Mouse (Mus musculus) liver, embryonic 14 days (tissue): ENCODE results near the gene Gm13276. TPM values are rescaled to one million over a fixed set of nuclear protein-coding genes. Genes with fewer than 3 reads are reported as not detected.

Experiments
- polyA plus RNA-seq: library from polyadenylated mRNA; depleted of rRNA; stranded (reverse); fragments of >200 nt; gene quantifications from 2 replicates; pipeline ENCODE4 v1.2.3, GENCODE M21; 2012; rRNA removed

Gm13276 gene
- polyA plus RNA-seq, 1 experiment, result not detected

Other genes with a start within 250 kb of the Gm13276 start
- gene Ifna15, start 227.5 kb upstream of the Gm13276 start, polyA plus RNA-seq, result not detected in 2 replicates
- gene Ifna14, start 213.9 kb upstream of the Gm13276 start, polyA plus RNA-seq, result not detected in 2 replicates
- not detected in 2 replicates for gene Ifna9, start 193.3 kb upstream of the Gm13276 start, polyA plus RNA-seq
- not detected in 2 replicates for gene Ifna12, start 182.3 kb upstream of the Gm13276 start, polyA plus RNA-seq
- not detected in 2 replicates for gene C87499, start 151.3 kb upstream of the Gm13276 start, polyA plus RNA-seq
- gene Ifna13, start 141.2 kb upstream of the Gm13276 start, polyA plus RNA-seq, result not detected in 2 replicates
- not detected in 2 replicates for gene Ifna16, start 108.8 kb upstream of the Gm13276 start, polyA plus RNA-seq
- not detected in 2 replicates for gene Ifna2, start 101.8 kb upstream of the Gm13276 start, polyA plus RNA-seq
- gene Ifnab, start 94.3 kb upstream of the Gm13276 start, polyA plus RNA-seq, result 0.06 TPM in 1 of 2 replicates, not detected in the other
- gene Gm26566, start 63.9 kb upstream of the Gm13276 start, polyA plus RNA-seq, result 0.06 and 0.10 TPM in 2 replicates
- gene Klhl9, start 63.2 kb upstream of the Gm13276 start, polyA plus RNA-seq, result 9.1 and 11.2 TPM in 2 replicates
- not detected in 2 replicates for gene Gm13271, start 30.8 kb upstream of the Gm13276 start, polyA plus RNA-seq
- not detected in 2 replicates for gene Gm13283, start 25.6 kb upstream of the Gm13276 start, polyA plus RNA-seq
- gene Gm13290, start 11.9 kb upstream of the Gm13276 start, polyA plus RNA-seq, result not detected in 2 replicates
- not detected in 2 replicates for gene Gm13289, start 8.8 kb upstream of the Gm13276 start, polyA plus RNA-seq
- not detected in 2 replicates for gene Gm13272, start 5.9 kb upstream of the Gm13276 start, polyA plus RNA-seq
- 0.01 TPM in 1 of 2 replicates, not detected in the other for gene Ifnz, start 3.6 kb upstream of the Gm13276 start, polyA plus RNA-seq
- not detected in 2 replicates for gene Gm13277, start 2.9 kb downstream of the Gm13276 start, polyA plus RNA-seq
- not detected in 2 replicates for gene Gm13278, start 5.8 kb downstream of the Gm13276 start, polyA plus RNA-seq
- 0.06 TPM in 1 of 2 replicates, not detected in the other for gene Gm13275, start 8.8 kb downstream of the Gm13276 start, polyA plus RNA-seq
- not detected in 2 replicates for gene Gm13279, start 11.7 kb downstream of the Gm13276 start, polyA plus RNA-seq
- not detected in 2 replicates for gene Gm13285, start 14.0 kb downstream of the Gm13276 start, polyA plus RNA-seq
- gene Gm13287, start 17.5 kb downstream of the Gm13276 start, polyA plus RNA-seq, result not detected in 2 replicates
- not detected in 2 replicates for gene Gm13288, start 19.8 kb downstream of the Gm13276 start, polyA plus RNA-seq
- gene Ifna7, start 30.5 kb downstream of the Gm13276 start, polyA plus RNA-seq, result not detected in 2 replicates
- not detected in 2 replicates for gene Ifna11, start 34.2 kb downstream of the Gm13276 start, polyA plus RNA-seq
- gene Ifna6, start 41.7 kb downstream of the Gm13276 start, polyA plus RNA-seq, result not detected in 2 replicates
- not detected in 2 replicates for gene Ifna5, start 49.8 kb downstream of the Gm13276 start, polyA plus RNA-seq
- gene Ifna4, start 56.2 kb downstream of the Gm13276 start, polyA plus RNA-seq, result not detected in 2 replicates
- not detected in 2 replicates for gene Ifna1, start 64.4 kb downstream of the Gm13276 start, polyA plus RNA-seq
- gene Ifne, start 94.5 kb downstream of the Gm13276 start, polyA plus RNA-seq, result not detected in 2 replicates